Mouse (Mus musculus): ENCODE measurements around the gene Olfr1124.
"Not testable (repeated sequence)": the region's sequence is repeated elsewhere in the genome, so short reads cannot be mapped to it uniquely, and the experiment has no call there.

Gene Olfr1124

GRCm38 (mm10) chr2:87429975-87430374, at the start of gene Olfr1124:
Gene Olfr1124 (plus strand): TSS chr2:87430275.
- DNase-seq (ENCODE audit: inconsistent ontology term) = no peak

GRCm38 (mm10) chr2:87383935-87384334, 46.1 kb upstream of the Olfr1124 start:
- DNase-seq (ENCODE audit: inconsistent ontology term) = no peak

- DNase-seq (ENCODE audit: inconsistent ontology term) = no peak
Observed at GRCm38 (mm10) chr2:87385549-87385948, 44.5 kb upstream of the Olfr1124 start, which contains the start of gene Olfr1122. Gene Olfr1122 (plus strand): TSS chr2:87385849.

- not testable (repeated sequence) for DNase-seq (ENCODE audit: inconsistent ontology term)
Observed at GRCm38 (mm10) chr2:87393605-87394004, 36.5 kb upstream of the Olfr1124 start.

GRCm38 (mm10) chr2:87394686-87395085, 35.4 kb upstream of the Olfr1124 start:
- DNase-seq (ENCODE audit: inconsistent ontology term) = not testable (repeated sequence)

- no peak for DNase-seq (ENCODE audit: inconsistent ontology term)
Observed at GRCm38 (mm10) chr2:87416335-87416734, 13.7 kb upstream of the Olfr1124 start, which contains the start of gene Olfr1123. Gene Olfr1123 (plus strand): TSS chr2:87416635.

- DNase-seq (ENCODE audit: inconsistent ontology term) = no peak
Observed at GRCm38 (mm10) chr2:87437731-87438130, 7.7 kb downstream of the Olfr1124 start.

- DNase-seq (ENCODE audit: inconsistent ontology term) = no peak
Observed at GRCm38 (mm10) chr2:87453662-87454061, 23.6 kb downstream of the Olfr1124 start, which contains the start of gene Olfr1126. Gene Olfr1126 (plus strand): TSS chr2:87453962.

GRCm38 (mm10) chr2:87461769-87462168, 31.7 kb downstream of the Olfr1124 start:
- DNase-seq (ENCODE audit: inconsistent ontology term) = no peak

GRCm38 (mm10) chr2:87480207-87480606, 50.1 kb downstream of the Olfr1124 start:
- no peak for DNase-seq (ENCODE audit: inconsistent ontology term)

GRCm38 (mm10) chr2:87481158-87481557, 51.1 kb downstream of the Olfr1124 start:
- no peak for DNase-seq (ENCODE audit: inconsistent ontology term)

- DNase-seq (ENCODE audit: inconsistent ontology term) = no peak
Observed at GRCm38 (mm10) chr2:87482276-87482675, 52.2 kb downstream of the Olfr1124 start.

Measured in Muller cell, postnatal 12 days (primary cell).